Mouse (Mus musculus) myocyte (in vitro differentiated cells): Measurements from ENCODE around the gene Pappa2.
A peak's percentile ranks its signal among the peaks of the same experiment; 100 is the strongest.

Experiments used
- CEBPB ChIP-seq: IDR thresholded peaks from 2 replicates; pipeline ENCODE4 v1.6.1; 2011; ENCODE audit warnings: mild to moderate bottlenecking, moderate library complexity; ENCODE audit not compliant: poor library complexity, insufficient read depth, severe bottlenecking
- MAX ChIP-seq: IDR thresholded peaks from one replicate; pipeline ENCODE4 v1.6.1; 2011; ENCODE audit warnings: low read depth, mild to moderate bottlenecking, control low read depth
- MYOD1 ChIP-seq, 3 experiments: IDR thresholded peaks; one replicate each; pipeline ENCODE4 v1.6.1; 2011; ENCODE audit warnings: control low read depth in 2 of 3, low read depth in 2 of 3, mild to moderate bottlenecking in 2 of 3, moderate library complexity in 1 of 3; ENCODE audit not compliant: insufficient read length in 2 of 3, control insufficient read depth in 1 of 3
- MYOG ChIP-seq, 3 experiments: IDR thresholded peaks; one replicate each; pipeline ENCODE4 v1.6.1; 2011; ENCODE audit warnings: control low read depth in 2 of 3, low read depth in 2 of 3, mild to moderate bottlenecking in 2 of 3; ENCODE audit not compliant: insufficient read length in 2 of 3, control insufficient read depth in 1 of 3, insufficient read depth in 1 of 3
- POLR2A ChIP-seq: IDR thresholded peaks from one replicate; pipeline ENCODE4 v1.6.1; 2011; ENCODE audit warnings: low read depth, mild to moderate bottlenecking, control low read depth, moderate library complexity; ENCODE audit not compliant: insufficient read length
- POLR2AphosphoS2 ChIP-seq: IDR thresholded peaks from one replicate; pipeline ENCODE4 v1.6.1; 2011; ENCODE audit warnings: low read depth, control low read depth; ENCODE audit not compliant: insufficient read length
- TCF3 ChIP-seq: IDR thresholded peaks from one replicate; pipeline ENCODE4 v1.6.1; 2011; ENCODE audit warnings: low read depth, control low read depth; ENCODE audit not compliant: insufficient read length
- USF1 ChIP-seq: IDR thresholded peaks from one replicate; pipeline ENCODE4 v1.6.1; 2011; ENCODE audit warnings: low read depth, mild to moderate bottlenecking, control low read depth, moderate library complexity

GRCm38 (mm10) chr1:158764211-158764610 lies 216.1 kb downstream of the Pappa2 start:
- TF ChIP-seq POLR2A: no peak
- TF ChIP-seq MYOD1 (IDR thresholded peaks at IDR 0.05; ENCODE audit: control insufficient read depth in 1 of 3, insufficient read length in 2 of 3, low read depth in 2 of 3): no peak
- TF ChIP-seq CEBPB: no peak
- TF ChIP-seq TCF3: no peak
- no peak for TF ChIP-seq MYOG (IDR thresholded peaks at IDR 0.05; ENCODE audit: control insufficient read depth in 1 of 3, insufficient read depth in 1 of 3, insufficient read length in 2 of 3, low read depth in 2 of 3)
- peak; percentile 8 for TF ChIP-seq MAX
- TF ChIP-seq POLR2AphosphoS2: no peak
- TF ChIP-seq USF1: no peak
